Mouse (Mus musculus) midbrain, embryonic 15.5 days (tissue): ENCODE data around the gene Myh8. TPM values are rescaled to one million over a fixed set of nuclear protein-coding genes. Genes with fewer than 3 reads are reported as not detected.

Source experiments
- ATAC-seq: fragments of 200-750 bp; cut with Nextera tagmentation; replicated peaks from 2 replicates; pipeline ENCODE4 v1.8.0; 2017; ENCODE audit warnings: moderate TSS enrichment
- H3K27ac ChIP-seq: fragments of 300-500 bp; sonication (generic); 2 replicates; pipeline ENCODE4 v1.5.1; 2015; ENCODE audit warnings: mild to moderate bottlenecking, inconsistent platforms
- H3K27me3 ChIP-seq: fragments of 300-500 bp; sonication (generic); replicated peaks from 2 replicates; pipeline ENCODE4 v1.6.1; 2015; ENCODE audit warnings: inconsistent platforms
- H3K36me3 ChIP-seq: fragments of 300-500 bp; sonication (generic); replicated peaks from 2 replicates; pipeline ENCODE4 v1.6.1; 2015; ENCODE audit warnings: inconsistent platforms
- H3K4me1 ChIP-seq: fragments of 300-500 bp; sonication (generic); 2 replicates; pipeline ENCODE4 v1.6.1; 2015; ENCODE audit warnings: inconsistent platforms
- H3K4me2 ChIP-seq: fragments of 300-500 bp; sonication (generic); 2 replicates; pipeline ENCODE4 v1.6.1; 2015; ENCODE audit warnings: inconsistent platforms, mild to moderate bottlenecking, moderate library complexity
- H3K4me3 ChIP-seq: fragments of 300-500 bp; sonication (generic); 2 replicates; pipeline ENCODE4 v1.5.1; 2015; ENCODE audit warnings: mild to moderate bottlenecking, inconsistent platforms
- H3K9ac ChIP-seq: fragments of 300-500 bp; sonication (generic); 2 replicates; pipeline ENCODE4 v1.6.1; 2015; ENCODE audit warnings: mild to moderate bottlenecking, inconsistent platforms
- H3K9me3 ChIP-seq: fragments of 300-500 bp; sonication (generic); 2 replicates; pipeline ENCODE4 v1.6.1; 2016; ENCODE audit warnings: inconsistent platforms
- WGBS: fragments of 180-500 bp; shearing (Covaris S2); methylation state at CpG from one replicate; pipeline ENCODE4 v1.1.7; 2015; ENCODE audit warnings: mixed read lengths; 5-methylcytosine and 5-hydroxymethylcytosine counted together
- polyA plus RNA-seq: library from polyadenylated mRNA; unstranded; fragments of >200 nt; fragmentation: Nextera tagmentation; extraction: Ambion mirVana; gene quantifications from 2 replicates; pipeline ENCODE4 v1.2.1, GENCODE M21; 2015

The Myh8 gene
- polyA plus RNA-seq, 1 experiment from 2014 or later: 0.89 TPM

- ATAC-seq: no peak
- Histone ChIP-seq H3K9ac (no peak overlapping the region), H3K9me3 (no peaks in the 10 kb centered on the region), H3K36me3 (no peaks in the 10 kb centered on the region), H3K27ac (no peak overlapping the region), H3K27me3 (no peaks in the 10 kb centered on the region), H3K4me2 (no peak overlapping the region), H3K4me1 (no peaks in the 10 kb centered on the region), H3K4me3 (no peak overlapping the region)
- 48% methylated on average over 15 of the region's 15 CpGs for WGBS
These were observed 37.0 kb downstream of the Myh8 start for GRCm38 (mm10) chr11:67313733-67314452.

DNA sequence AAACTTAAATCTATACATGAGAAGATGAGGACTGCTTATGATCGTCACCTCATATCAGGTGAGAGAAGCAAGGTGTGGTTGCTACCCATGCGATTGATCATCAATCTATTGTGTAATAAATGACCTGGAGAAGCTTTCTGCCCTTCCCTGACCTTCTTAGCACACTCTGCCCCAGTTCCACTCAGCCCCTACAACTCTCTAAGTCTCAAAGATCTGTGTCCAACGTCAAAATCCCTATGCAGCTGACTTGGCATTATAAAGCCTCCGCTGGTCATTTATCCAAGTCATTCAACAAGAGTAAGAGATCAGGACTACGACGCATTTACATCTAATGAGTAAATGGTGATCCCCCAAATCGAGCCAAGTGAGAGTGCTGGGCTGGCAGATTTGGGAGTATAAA, 44.4 kb downstream of the Myh8 start, which contains the start of gene Myh13:
Myh13 (plus strand) TSS at position 301 of the 400 bp plus-strand sequence.
- Histone ChIP-seq H3K4me1 (no peaks in the 10 kb centered on the region), H3K27ac (no peak within 1 kb of the TSS), H3K9ac (no peak within 1 kb of the TSS), H3K4me2 (no peak within 1 kb of the TSS), H3K9me3 (no peaks in the 10 kb centered on the region), H3K27me3 (no peaks in the 10 kb centered on the region), H3K4me3 (no peak within 1 kb of the TSS), H3K36me3 (no peaks in the 10 kb centered on the region)
- no peak for ATAC-seq
- WGBS: 87% methylated on average over 7 of the region's 7 CpGs

DNA sequence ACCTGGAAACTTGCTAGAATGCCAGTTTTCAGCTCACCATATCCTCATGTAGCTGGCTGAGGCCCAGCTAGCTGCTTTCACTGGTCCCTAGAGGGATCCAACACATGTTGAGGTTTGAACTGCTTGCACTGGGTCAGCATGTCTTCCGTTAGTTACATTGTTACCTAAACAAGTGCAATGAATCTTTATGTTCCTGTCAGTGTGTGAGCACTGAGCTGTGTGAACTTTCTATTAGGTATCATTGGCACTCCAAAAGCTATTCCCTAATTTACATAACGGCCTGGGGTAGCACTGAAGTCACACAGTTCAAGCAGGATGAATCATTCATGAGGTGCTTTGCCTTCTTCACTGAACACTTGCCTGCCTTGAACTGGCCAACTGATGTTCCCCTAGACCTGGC, 49.6 kb downstream of the Myh8 start:
- Histone ChIP-seq H3K4me3 (no peak overlapping the region), H3K27me3 (no peaks in the 10 kb centered on the region), H3K4me1 (no peaks in the 10 kb centered on the region), H3K9me3 (no peaks in the 10 kb centered on the region), H3K9ac (no peak overlapping the region), H3K4me2 (no peak overlapping the region), H3K27ac (no peak overlapping the region), H3K36me3 (no peaks in the 10 kb centered on the region)
- no peak for ATAC-seq
- WGBS: 58% methylated on average over 2 of the region's 2 CpGs

DNA sequence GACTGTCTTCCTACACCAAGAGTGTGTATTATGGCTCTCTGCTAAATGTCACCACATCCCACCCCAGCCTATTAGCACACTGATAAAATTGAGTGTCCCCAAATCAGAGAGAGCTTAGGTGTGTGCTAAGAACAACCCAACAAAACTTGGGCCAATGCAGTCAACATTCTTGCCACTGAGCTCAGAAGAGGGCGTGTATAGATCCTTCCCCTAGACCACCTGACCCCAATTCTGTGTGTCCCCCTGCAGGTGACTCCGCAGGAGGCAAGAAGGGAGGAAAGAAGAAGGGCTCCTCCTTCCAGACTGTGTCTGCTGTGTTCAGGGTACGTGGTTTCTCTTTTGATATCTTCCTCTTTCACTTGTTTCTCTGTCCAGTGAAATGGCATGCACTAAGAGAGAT, 67.6 kb downstream of the Myh8 start:
- no peaks in the 10 kb centered on the region for H3K27me3 ChIP-seq
- 69% methylated on average over 3 of the region's 3 CpGs for WGBS
- ATAC-seq: no peak

GRCm38 (mm10) chr11:67345186-67345855, 68.4 kb downstream of the Myh8 start:
- no peak overlapping the region for H3K27ac ChIP-seq
- 75% methylated on average over 2 of the region's 2 CpGs for WGBS
- H3K9ac ChIP-seq: no peak overlapping the region
- H3K4me1 ChIP-seq: no peaks in the 10 kb centered on the region
- no peak overlapping the region for H3K4me3 ChIP-seq
- H3K36me3 ChIP-seq: no peaks in the 10 kb centered on the region
- H3K4me2 ChIP-seq: no peak overlapping the region
- H3K9me3 ChIP-seq: no peaks in the 10 kb centered on the region
- no peaks in the 10 kb centered on the region for H3K27me3 ChIP-seq
- ATAC-seq: no peak

More for the DNA sequence above, 67.6 kb downstream of the Myh8 start:
- no peak overlapping the region for H3K9ac ChIP-seq
- H3K4me1 ChIP-seq: no peaks in the 10 kb centered on the region
- no peaks in the 10 kb centered on the region for H3K9me3 ChIP-seq
- H3K4me2 ChIP-seq: no peak overlapping the region
- H3K36me3 ChIP-seq: no peaks in the 10 kb centered on the region
- no peak overlapping the region for H3K27ac ChIP-seq
- H3K4me3 ChIP-seq: no peak overlapping the region

- no peaks in the 10 kb centered on the region for H3K27me3 ChIP-seq
- no peak overlapping the region for H3K9ac ChIP-seq
- no peak overlapping the region for H3K4me3 ChIP-seq
- no peaks in the 10 kb centered on the region for H3K4me1 ChIP-seq
- no peak overlapping the region for H3K4me2 ChIP-seq
- no peak overlapping the region for H3K27ac ChIP-seq
- H3K9me3 ChIP-seq: no peaks in the 10 kb centered on the region
- no peaks in the 10 kb centered on the region for H3K36me3 ChIP-seq
- ATAC-seq: no peak
These were observed 68.9 kb downstream of the Myh8 start for GRCm38 (mm10) chr11:67345856-67346236.

DNA sequence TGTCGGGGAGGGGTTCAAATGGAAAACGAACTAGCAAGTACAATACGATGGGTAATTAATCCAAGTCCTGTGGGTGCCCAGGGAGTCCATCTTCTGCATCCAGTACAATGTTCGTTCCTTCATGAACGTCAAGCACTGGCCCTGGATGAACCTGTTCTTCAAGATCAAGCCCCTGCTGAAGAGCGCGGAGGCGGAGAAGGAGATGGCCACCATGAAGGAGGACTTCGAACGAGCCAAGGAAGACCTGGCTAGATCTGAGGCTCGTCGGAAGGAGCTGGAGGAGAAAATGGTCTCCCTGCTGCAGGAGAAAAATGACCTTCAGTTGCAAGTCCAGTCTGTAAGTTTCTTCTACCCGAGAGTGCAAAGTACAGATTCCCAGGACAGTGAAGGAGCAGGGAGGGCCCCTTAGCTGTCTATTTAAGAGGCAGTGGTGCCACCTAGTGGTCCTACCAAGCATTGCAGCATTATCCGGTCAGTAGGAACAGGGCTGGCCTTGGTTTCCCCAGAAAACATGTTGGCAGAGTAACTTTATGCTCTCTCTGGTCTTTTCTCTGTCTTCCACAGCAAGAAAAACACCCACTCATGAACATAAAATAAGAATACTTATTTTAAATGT, 73.3 kb downstream of the Myh8 start:
- no peak overlapping the region for H3K9ac ChIP-seq
- 57% methylated on average over 14 of the region's 14 CpGs for WGBS
- H3K27ac ChIP-seq: no peak overlapping the region
- H3K4me3 ChIP-seq: no peak overlapping the region
- no peaks in the 10 kb centered on the region for H3K9me3 ChIP-seq
- no peak overlapping the region for H3K4me2 ChIP-seq
- H3K27me3 ChIP-seq: no peaks in the 10 kb centered on the region
- no peak; the same call in 1 of the 2 replicates for ATAC-seq
- H3K4me1 ChIP-seq: no peaks in the 10 kb centered on the region
- H3K36me3 ChIP-seq: no peaks in the 10 kb centered on the region

- Histone ChIP-seq H3K27ac (no peak overlapping the region), H3K9ac (no peak overlapping the region), H3K4me2 (no peak overlapping the region), H3K4me1 (no peaks in the 10 kb centered on the region), H3K36me3 (no peaks in the 10 kb centered on the region), H3K4me3 (no peak overlapping the region), H3K9me3 (no peaks in the 10 kb centered on the region), H3K27me3 (no peaks in the 10 kb centered on the region)
- 55% methylated on average over 4 of the region's 4 CpGs for WGBS
- ATAC-seq: no peak
These were observed 76.1 kb downstream of the Myh8 start for GRCm38 (mm10) chr11:67353011-67353410.

DNA sequence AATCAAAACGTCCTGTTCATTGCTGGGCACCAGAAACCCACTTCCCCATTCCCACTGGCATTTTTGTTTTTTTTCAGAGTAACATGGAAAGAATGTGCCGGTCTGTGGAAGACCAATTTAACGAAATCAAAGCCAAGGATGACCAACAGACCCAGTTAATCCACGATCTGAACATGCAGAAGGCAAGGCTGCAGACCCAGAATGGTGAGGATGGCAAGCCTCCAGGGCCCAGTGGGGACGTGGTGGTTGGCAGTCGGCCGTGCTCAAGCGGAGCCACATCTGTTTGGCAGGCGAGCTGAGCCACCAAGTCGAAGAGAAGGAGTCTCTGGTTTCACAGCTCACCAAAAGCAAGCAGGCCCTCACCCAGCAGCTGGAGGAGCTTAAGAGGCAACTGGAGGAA, 81.1 kb downstream of the Myh8 start:
- 84% methylated on average over 10 of the region's 10 CpGs for WGBS
- no peak for ATAC-seq

More for the DNA sequence above, 81.1 kb downstream of the Myh8 start:
- H3K27ac ChIP-seq: no peak overlapping the region
- H3K4me3 ChIP-seq: no peak overlapping the region
- no peaks in the 10 kb centered on the region for H3K27me3 ChIP-seq
- H3K36me3 ChIP-seq: no peaks in the 10 kb centered on the region
- H3K9me3 ChIP-seq: no peaks in the 10 kb centered on the region
- no peak overlapping the region for H3K9ac ChIP-seq
- H3K4me1 ChIP-seq: no peaks in the 10 kb centered on the region
- no peak overlapping the region for H3K4me2 ChIP-seq

Other genes with a start within 250 kb of the Myh8 start
- gene Adprm, start 224.5 kb upstream of the Myh8 start, polyA plus RNA-seq: 32.4 and 35.3 TPM in 2 replicates
- gene Sco1, start 224.5 kb upstream of the Myh8 start, polyA plus RNA-seq: 13.5 and 14.0 TPM in 2 replicates
- 0.15 and 0.22 TPM in 2 replicates for gene Myh3, start 198.8 kb upstream of the Myh8 start, polyA plus RNA-seq
- gene Myh2, start 106.1 kb upstream of the Myh8 start, polyA plus RNA-seq: 0.08 and 0.25 TPM in 2 replicates
- 0.05 and 0.10 TPM in 2 replicates for gene Myh1, start 77.1 kb upstream of the Myh8 start, polyA plus RNA-seq
- 0.14 and 0.17 TPM in 2 replicates for gene Myh4, start 39.1 kb upstream of the Myh8 start, polyA plus RNA-seq
- 0.10 TPM in 2 replicates for gene Myh13, start 44.5 kb downstream of the Myh8 start, polyA plus RNA-seq
- gene Gas7, start 178.3 kb downstream of the Myh8 start, polyA plus RNA-seq: 36.1 and 37.6 TPM in 2 replicates